Mouse (Mus musculus) lung, adult 2 months (tissue): Measurements from ENCODE around the gene Plac1. TPM values are rescaled to one million over a fixed set of nuclear protein-coding genes. Genes with fewer than 3 reads are reported as not detected.
"Not testable (repeated sequence)": the region's sequence is repeated elsewhere in the genome, so short reads cannot be mapped to it uniquely, and the experiment has no call there.

ENCODE experiments used
- DNase-seq: peaks from one replicate; pipeline ENCODE4 v3.0.0; 2022
- H3K4me1 ChIP-seq: fragments of 200-500 bp; 2 replicates; pipeline ENCODE4 v1.6.1; 2011; ENCODE audit warnings: low read length; ENCODE audit not compliant: control insufficient read depth, insufficient read depth
- H3K4me3 ChIP-seq: fragments of 200-500 bp; replicated peaks from 2 replicates; pipeline ENCODE3; 2011; ENCODE audit warnings: low read depth, mild to moderate bottlenecking, control low read depth, low read length; ENCODE audit errors: extremely low read depth
- CTCF ChIP-seq: fragments of 200-500 bp; IDR thresholded peaks from 2 replicates; pipeline ENCODE4 v1.5.1; 2011; ENCODE audit warnings: mild to moderate bottlenecking, low read length, control low read depth; ENCODE audit not compliant: insufficient read depth
- POLR2A ChIP-seq: fragments of 200-500 bp; IDR thresholded peaks from 2 replicates; pipeline ENCODE4 v1.6.1; 2011; ENCODE audit warnings: low read depth, mild to moderate bottlenecking, control low read depth, low read length, borderline replicate concordance; ENCODE audit errors: extremely low read depth
- WGBS: fragments of 180-500 bp; shearing (Covaris S2); methylation state at CpG from one replicate; pipeline ENCODE4 v1.1.7; 2018; 5-methylcytosine and 5-hydroxymethylcytosine counted together
- polyA plus RNA-seq: library from polyadenylated mRNA; depleted of rRNA; stranded (reverse); fragments of >200 nt; gene quantifications from 2 replicates; pipeline ENCODE4 v1.2.3, GENCODE M21; 2012; rRNA removed

Plac1 gene
- polyA plus RNA-seq, 1 experiment, result not detected

GRCm38 (mm10) chrX:53046033-53046432 is 193.9 kb downstream of the Plac1 start:
- no peak overlapping the region for H3K4me3 ChIP-seq
- 63% methylated on average over 4 of the region's 4 CpGs for WGBS
- no peak for DNase-seq
- TF ChIP-seq CTCF (no peak), POLR2A (no peak)
- peaks cover 6% of the 10 kb centered on the region for H3K4me1 ChIP-seq

GRCm38 (mm10) chrX:53045187-53045903 is 194.6 kb downstream of the Plac1 start:
- WGBS, result 30% methylated on average over 10 of the region's 10 CpGs
- Histone ChIP-seq H3K4me3 (no peak overlapping the region), H3K4me1 (peaks cover 3% of the 10 kb centered on the region)
- DNase-seq, result no peak
- TF ChIP-seq POLR2A (no peak), CTCF (no peak)

GRCm38 (mm10) chrX:53041006-53041405 is 198.9 kb downstream of the Plac1 start:
- 82% methylated on average over 6 of the region's 6 CpGs for WGBS
- Histone ChIP-seq H3K4me1 (peaks cover 3% of the 10 kb centered on the region), H3K4me3 (no peak overlapping the region)
- TF ChIP-seq CTCF, result no peak
- no peak for TF ChIP-seq POLR2A
- DNase-seq, result no peak

- no peaks in the 10 kb centered on the region for H3K4me1 ChIP-seq
- H3K4me3 ChIP-seq, result no peak overlapping the region
- TF ChIP-seq CTCF, result no peak
- no peak for TF ChIP-seq POLR2A
- DNase-seq, result no peak
- 78% methylated on average over 6 of the region's 6 CpGs for WGBS
Measured at GRCm38 (mm10) chrX:53040138-53040537, 199.8 kb downstream of the Plac1 start.

DNA sequence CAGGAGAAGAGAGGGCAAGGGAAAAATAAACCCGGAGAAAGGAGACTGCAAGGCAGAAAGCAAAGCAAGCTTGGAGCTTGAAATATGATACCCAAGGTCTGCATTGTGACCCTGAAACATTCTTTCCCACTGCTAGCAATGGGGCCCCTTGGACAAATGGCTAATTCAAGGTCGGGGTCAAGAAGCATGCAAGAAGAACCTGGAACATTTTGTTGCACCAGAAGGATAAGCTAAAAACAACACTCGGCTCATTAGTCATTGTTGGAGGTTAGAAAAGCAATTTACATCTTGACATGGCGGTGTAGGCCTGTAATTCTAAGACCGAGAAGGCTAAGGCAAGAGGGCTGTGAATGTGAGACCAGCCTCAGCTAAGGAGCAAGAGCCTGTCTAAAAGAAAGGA is 200.3 kb downstream of the Plac1 start:
- whole genome bisulfite sequencing, result 70% methylated on average over 5 of the region's 5 CpGs
- Histone ChIP-seq H3K4me1 (no peaks in the 10 kb centered on the region), H3K4me3 (no peak overlapping the region)
- TF ChIP-seq POLR2A (no peak), CTCF (no peak)
- no peak for DNase-seq

DNA sequence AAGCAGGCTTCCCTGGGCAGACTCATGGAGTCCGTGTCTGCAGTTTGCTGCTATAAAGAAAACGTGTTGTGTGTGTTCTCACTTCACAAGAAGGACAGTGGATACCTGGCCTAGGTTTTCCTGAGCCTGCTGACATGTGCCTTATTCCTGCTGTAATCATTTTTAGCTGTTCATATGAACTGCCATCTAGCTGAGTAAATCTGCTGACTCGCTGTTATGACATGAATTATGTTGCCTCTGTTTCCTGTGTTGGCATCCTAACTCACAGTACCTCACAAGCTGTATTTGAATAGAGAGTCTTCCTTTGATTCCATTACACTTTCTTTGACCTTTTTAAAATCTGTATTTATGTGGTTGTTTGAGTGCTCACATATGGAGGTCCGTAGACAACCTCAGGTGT is 201.7 kb downstream of the Plac1 start:
- no peak overlapping the region for H3K4me3 ChIP-seq
- DNase-seq, result no peak
- WGBS, result 79% methylated on average over 4 of the region's 4 CpGs
- TF ChIP-seq CTCF (no peak), POLR2A (no peak)
- no peaks in the 10 kb centered on the region for H3K4me1 ChIP-seq

DNA sequence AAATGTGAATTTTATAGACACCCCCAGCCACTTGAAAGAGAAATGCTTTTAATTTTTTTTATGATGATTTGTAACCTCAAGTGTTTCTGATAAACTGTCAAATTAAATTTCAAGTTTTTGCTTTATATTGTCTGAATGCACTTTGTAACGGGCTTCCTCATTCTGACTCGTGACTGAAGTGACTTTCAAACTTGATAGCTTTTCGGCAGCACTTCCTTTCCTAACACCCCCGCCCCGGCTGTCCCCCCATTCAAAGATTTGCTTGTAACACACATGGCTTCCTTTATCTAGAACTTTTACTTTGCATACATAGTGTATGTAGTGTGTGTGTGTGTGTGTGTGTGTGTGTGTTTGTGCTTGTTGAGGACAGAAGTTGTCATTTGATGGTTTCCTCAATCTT is 210.4 kb downstream of the Plac1 start:
- no peak for DNase-seq
- Histone ChIP-seq H3K4me1 (no peaks in the 10 kb centered on the region), H3K4me3 (no peak overlapping the region)
- 58% methylated on average over 5 of the region's 5 CpGs for WGBS
- no peak for TF ChIP-seq POLR2A
- no peak for TF ChIP-seq CTCF

DNA sequence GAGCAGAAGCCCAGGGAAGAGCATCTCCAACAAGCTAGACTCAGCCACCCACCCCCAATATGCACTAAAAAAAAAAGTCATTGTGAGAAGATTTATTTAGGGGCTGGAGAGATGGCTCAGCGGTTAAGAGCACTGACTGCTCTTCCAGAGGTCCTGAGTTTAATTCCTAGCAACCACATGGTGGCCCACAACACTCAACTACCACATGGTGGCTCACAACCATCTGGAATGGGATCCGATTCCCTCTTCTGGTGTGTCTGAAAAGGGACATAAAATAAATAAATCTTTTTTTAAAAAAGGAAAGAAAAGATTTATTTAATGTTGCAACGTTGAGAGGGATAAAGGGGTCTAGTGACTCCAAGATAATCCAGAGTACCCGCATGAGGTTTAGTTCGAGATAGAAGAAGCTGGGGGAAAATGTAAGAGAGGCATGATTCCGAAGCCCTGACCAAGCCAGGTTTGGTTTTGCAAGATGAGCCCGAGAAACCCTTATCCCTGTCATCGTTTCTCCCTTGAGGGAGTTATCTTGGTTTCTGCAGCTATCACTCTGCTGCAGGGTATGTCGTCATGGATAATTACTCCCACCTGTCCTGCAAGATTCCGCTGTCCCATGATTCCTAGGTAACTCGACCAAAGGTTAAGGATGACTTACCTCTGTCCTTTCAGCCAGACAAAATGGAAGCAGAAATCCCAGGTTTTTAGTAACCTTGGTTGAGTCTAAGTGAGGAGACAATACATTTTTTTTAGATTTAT is 214.3 kb downstream of the Plac1 start:
- DNase-seq, result no peak
- no peaks in the 10 kb centered on the region for H3K4me1 ChIP-seq
- 61% methylated on average over 11 of the region's 11 CpGs for WGBS
- TF ChIP-seq POLR2A (no peak), CTCF (no peak)
- H3K4me3 ChIP-seq, result no peak overlapping the region

DNA sequence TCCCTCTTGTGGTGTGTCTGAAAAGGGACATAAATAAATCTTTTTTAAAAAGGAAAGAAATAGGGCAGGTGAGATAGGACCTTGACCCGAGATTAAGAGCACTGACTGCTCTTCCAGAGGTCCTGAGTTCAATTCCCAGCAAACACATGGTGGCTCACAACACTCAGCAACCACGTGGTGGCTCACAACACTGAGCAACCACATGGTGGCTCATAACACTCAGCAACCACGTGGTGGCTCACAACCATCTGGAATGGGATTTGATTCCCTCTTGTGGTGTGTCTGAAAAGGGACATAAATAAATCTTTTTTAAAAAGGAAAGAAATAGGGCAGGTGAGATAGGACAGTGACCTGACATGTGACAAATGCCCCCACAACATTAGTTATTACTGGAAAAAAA is 215.6 kb downstream of the Plac1 start:
- not testable (repeated sequence) for H3K4me1 ChIP-seq, H3K4me3 ChIP-seq, DNase-seq
- WGBS, result 16% methylated on average over 3 of the region's 3 CpGs
- peak; percentile 49; the same call in 1 of the 2 replicates for TF ChIP-seq CTCF

- Histone ChIP-seq H3K4me1 (no peaks in the 10 kb centered on the region), H3K4me3 (no peak overlapping the region)
- TF ChIP-seq POLR2A, result no peak
- no peak for TF ChIP-seq CTCF
- WGBS, result 72% methylated on average over 2 of the region's 2 CpGs
- DNase-seq, result no peak
Measured at GRCm38 (mm10) chrX:53023021-53023420, 216.9 kb downstream of the Plac1 start.

Other genes with a start within 250 kb of the Plac1 start
- 1.9 and 2.6 TPM in 2 replicates for gene Fam122b, start 29.7 kb upstream of the Plac1 start, polyA plus RNA-seq
- gene Fam122c, start 33.3 kb upstream of the Plac1 start, polyA plus RNA-seq, result not detected in 2 replicates
- 1.6 and 3.4 TPM in 2 replicates for gene Mospd1, start 130.4 kb upstream of the Plac1 start, polyA plus RNA-seq
- not detected in 2 replicates for gene Etd, start 194.8 kb upstream of the Plac1 start, polyA plus RNA-seq